In the genomic region with DNA sequence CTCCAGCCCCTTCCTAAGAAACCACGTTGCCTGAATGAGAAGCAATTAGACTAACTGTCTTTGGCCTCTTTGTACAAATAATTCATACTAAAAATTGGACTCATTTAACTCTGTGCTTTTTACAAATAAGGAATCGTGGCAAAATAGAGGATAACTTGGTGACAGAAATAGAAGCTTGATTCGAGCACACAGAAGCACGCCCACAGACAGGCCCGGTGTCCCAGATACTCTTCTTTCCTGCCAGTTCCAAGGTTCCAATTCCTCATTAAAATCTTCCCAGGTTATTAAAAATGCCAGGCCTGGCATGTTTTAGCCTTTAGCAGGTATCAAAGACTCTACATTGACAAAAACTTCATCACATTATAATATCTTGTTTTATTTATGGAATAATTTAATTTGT, we compare ENCODE assay signal across 31 mouse cellular contexts.
DNase-seq lines count a peak whose midpoint lies in the region; ATAC-seq lines count a peak whose summit lies in the region.
"Had no signal": no experiment of that assay in that cellular context is flagged by ENCODE, and none has a peak within 500 bp of the region (broad histone marks: within the 10 kb centered on the region; RNA-seq: fewer than 3 reads in every experiment).

No protein-coding gene starts in this region.

- H3K9me3 ChIP-seq in forebrain, embryonic 11.5 days (ENCODE audit: control insufficient read depth, low read length) = no peaks in the 10 kb centered on the region
- H3K9me3 ChIP-seq: embryonic facial prominence, embryonic 13.5 days; forebrain, embryonic 13.5 days; heart, embryonic 15.5 days; hindbrain, embryonic 13.5 days; kidney, embryonic 15.5 days; limb, embryonic 10.5 days; liver, embryonic 15.5 days; lung, embryonic 15.5 days; neural tube, embryonic 13.5 days had no signal

- DNase-seq in frontal cortex, postnatal 14 days (ENCODE audit: low spot score in 2 of 2) = no peak
- DNase-seq in left cerebral cortex, adult 11 months (ENCODE audit: low spot score) = peak; percentile 16
- DNase-seq in left cerebral cortex, postnatal 10 days (ENCODE audit: extremely low spot score in 1 of 2, low spot score in 2 of 2) = no peak
- peak; percentile 16 to 35 for DNase-seq in left cerebral cortex, adult 9 months (ENCODE audit: low spot score in 2 of 2)
- DNase-seq in right cerebral cortex, postnatal 36 days (ENCODE audit: low spot score in 2 of 2) = peak; percentile 24 to 62
- no peak for DNase-seq in forebrain, embryonic 11.5 days (ENCODE audit: low spot score)
- DNase-seq in spleen, postnatal 14 days (ENCODE audit: low spot score in 2 of 2) = no peak
- DNase-seq: adrenal gland, postnatal 10 days; cerebellum, adult 2 months; cerebellum, postnatal 25 days; embryo, embryonic 11 days; gastrocnemius, adult 2 months; heart, postnatal 36 days; kidney, adult 11 months; kidney, postnatal 36 days; liver; lung, postnatal 4 days; retina, postnatal 1 day; thymus, postnatal 4 days had no signal

- no peaks in the 10 kb centered on the region for H3K36me3 ChIP-seq in forebrain, embryonic 11.5 days (ENCODE audit: control insufficient read depth, insufficient read depth, low read length)
- H3K36me3 ChIP-seq: embryonic facial prominence, embryonic 13.5 days; heart, embryonic 15.5 days; hindbrain, embryonic 13.5 days; kidney, embryonic 15.5 days; limb, embryonic 10.5 days; liver, embryonic 15.5 days; lung, embryonic 15.5 days; neural tube, embryonic 13.5 days had no signal

- H3K27ac ChIP-seq in forebrain, embryonic 11.5 days (ENCODE audit: low read depth, low read length) = no peak overlapping the region
- H3K27ac ChIP-seq: embryonic facial prominence, embryonic 13.5 days; forebrain, embryonic 13.5 days; gastrocnemius, adult 2 months; heart, embryonic 15.5 days; hindbrain, embryonic 13.5 days; kidney, embryonic 15.5 days; limb, embryonic 10.5 days; liver, embryonic 15.5 days; lung, embryonic 15.5 days; neural tube, embryonic 13.5 days had no signal

- H3K4me3 ChIP-seq in forebrain, embryonic 11.5 days (ENCODE audit: low read depth, low read length) = no peak overlapping the region
- H3K4me3 ChIP-seq: embryonic facial prominence, embryonic 13.5 days; erythroblast, embryonic 14.5 days; forebrain, embryonic 13.5 days; gastrocnemius, adult 2 months; heart, embryonic 15.5 days; hindbrain, embryonic 13.5 days; kidney, embryonic 15.5 days; limb, embryonic 10.5 days; liver, embryonic 15.5 days; lung, embryonic 15.5 days; myocyte; neural tube, embryonic 13.5 days had no signal

- no peak overlapping the region for H3K9ac ChIP-seq in forebrain, embryonic 11.5 days (ENCODE audit: low read length)
- H3K9ac ChIP-seq: embryonic facial prominence, embryonic 13.5 days; forebrain, embryonic 13.5 days; heart, embryonic 15.5 days; hindbrain, embryonic 13.5 days; kidney, embryonic 15.5 days; liver, embryonic 15.5 days; lung, embryonic 15.5 days; neural tube, embryonic 13.5 days had no signal

- no peaks in the 10 kb centered on the region for H3K27me3 ChIP-seq in forebrain, embryonic 11.5 days (ENCODE audit: control insufficient read depth, insufficient read depth, low read length)
- H3K27me3 ChIP-seq: embryonic facial prominence, embryonic 13.5 days; forebrain, embryonic 13.5 days; heart, embryonic 15.5 days; kidney, embryonic 15.5 days; liver, embryonic 15.5 days; lung, embryonic 15.5 days; neural tube, embryonic 13.5 days had no signal

- intact Hi-C loops in left cerebral cortex, postnatal 10 days (cut with DNase I) = no loop called here

- WGBS in forebrain, embryonic 11.5 days = 84% methylated on average over 5 of the region's 5 CpGs

- peak; percentile 98 for ATAC-seq in frontal cortex, adult (ENCODE audit: low TSS enrichment)
- ATAC-seq in forebrain, embryonic 11.5 days (replicated peaks; ENCODE audit: low FRiP score) = no peak
- ATAC-seq: forebrain, embryonic 13.5 days had no signal

- no peak overlapping the region for H3K4me2 ChIP-seq in forebrain, embryonic 11.5 days (ENCODE audit: low read depth, low read length, severe bottlenecking)
- H3K4me2 ChIP-seq: embryonic facial prominence, embryonic 13.5 days; forebrain, embryonic 13.5 days; heart, embryonic 15.5 days; hindbrain, embryonic 13.5 days; kidney, embryonic 15.5 days; liver, embryonic 15.5 days; lung, embryonic 15.5 days; neural tube, embryonic 13.5 days had no signal

- no peaks in the 10 kb centered on the region for H3K4me1 ChIP-seq in forebrain, embryonic 11.5 days (replicated peaks; ENCODE audit: control insufficient read depth, insufficient read depth, low read length)
- H3K4me1 ChIP-seq: embryonic facial prominence, embryonic 13.5 days; forebrain, embryonic 13.5 days; heart, embryonic 15.5 days; hindbrain, embryonic 13.5 days; kidney, embryonic 15.5 days; limb, embryonic 10.5 days; liver, embryonic 15.5 days; lung, embryonic 15.5 days; neural tube, embryonic 13.5 days had no signal

Comparison
In these comparisons a context has a peak if more than half of its experiments do, and no peak if none do; other contexts are left out.
1. DNase-seq: peak in left cerebral cortex, adult 11 months (single experiment), left cerebral cortex, adult 9 months (2 of 2) and right cerebral cortex, postnatal 36 days (2 of 2); none in frontal cortex, postnatal 14 days (0 of 2), left cerebral cortex, postnatal 10 days (0 of 2), forebrain, embryonic 11.5 days (single experiment) and spleen, postnatal 14 days (0 of 2).